Mouse (Mus musculus): ENCODE measurements around the gene Gucy2c.
A peak's percentile ranks its signal among the peaks of the same experiment; 100 is the strongest.
"Not testable (repeated sequence)": the region's sequence is repeated elsewhere in the genome, so short reads cannot be mapped to it uniquely, and the experiment has no call there.

Gene Gucy2c

DNA sequence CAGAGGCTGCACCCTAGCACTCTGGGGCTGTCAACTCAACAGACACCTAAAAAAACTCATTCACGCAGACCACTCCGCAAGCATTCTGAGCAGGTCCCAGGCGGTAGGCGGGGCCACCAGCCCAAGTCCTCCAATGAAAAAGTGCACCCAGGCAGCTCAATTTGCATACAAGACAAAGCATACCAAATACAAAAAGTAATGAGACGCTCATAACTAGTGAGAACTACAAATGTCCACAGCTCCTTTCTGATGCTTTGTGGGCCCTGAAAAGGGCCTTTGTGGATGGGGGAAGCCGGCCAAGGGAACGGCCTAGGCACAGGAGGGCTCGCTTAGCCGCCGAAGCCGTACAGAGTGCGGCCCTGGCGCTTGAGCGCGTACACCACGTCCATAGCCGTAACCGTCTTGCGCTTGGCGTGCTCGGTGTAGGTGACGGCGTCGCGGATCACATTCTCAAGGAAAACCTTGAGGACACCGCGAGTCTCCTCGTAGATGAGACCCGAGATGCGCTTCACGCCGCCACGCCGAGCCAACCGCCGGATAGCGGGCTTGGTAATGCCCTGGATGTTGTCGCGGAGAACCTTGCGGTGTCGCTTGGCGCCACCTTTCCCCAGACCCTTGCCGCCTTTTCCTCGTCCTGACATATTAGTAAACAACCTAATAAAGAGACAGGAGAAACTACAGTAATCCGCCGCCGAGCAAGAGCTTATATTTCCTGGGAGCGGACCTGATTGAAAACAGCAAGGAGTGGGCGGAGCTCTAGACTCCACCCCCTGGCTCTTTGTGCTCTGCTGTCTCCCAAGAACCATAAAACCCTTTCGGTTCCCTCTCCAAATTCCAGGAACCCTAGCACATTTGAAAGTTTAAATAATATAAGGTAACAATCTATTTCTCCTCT is 22.4 kb upstream of the Gucy2c start, which contains the start of gene Hist4h4:
TSS of gene Hist4h4 (minus strand) at position 677 of the 895 bp plus-strand sequence.
- DNase-seq (ENCODE audit: low read depth in 1 of 2, low spot score in 2 of 2) = peak; percentile 75 to 86

DNA sequence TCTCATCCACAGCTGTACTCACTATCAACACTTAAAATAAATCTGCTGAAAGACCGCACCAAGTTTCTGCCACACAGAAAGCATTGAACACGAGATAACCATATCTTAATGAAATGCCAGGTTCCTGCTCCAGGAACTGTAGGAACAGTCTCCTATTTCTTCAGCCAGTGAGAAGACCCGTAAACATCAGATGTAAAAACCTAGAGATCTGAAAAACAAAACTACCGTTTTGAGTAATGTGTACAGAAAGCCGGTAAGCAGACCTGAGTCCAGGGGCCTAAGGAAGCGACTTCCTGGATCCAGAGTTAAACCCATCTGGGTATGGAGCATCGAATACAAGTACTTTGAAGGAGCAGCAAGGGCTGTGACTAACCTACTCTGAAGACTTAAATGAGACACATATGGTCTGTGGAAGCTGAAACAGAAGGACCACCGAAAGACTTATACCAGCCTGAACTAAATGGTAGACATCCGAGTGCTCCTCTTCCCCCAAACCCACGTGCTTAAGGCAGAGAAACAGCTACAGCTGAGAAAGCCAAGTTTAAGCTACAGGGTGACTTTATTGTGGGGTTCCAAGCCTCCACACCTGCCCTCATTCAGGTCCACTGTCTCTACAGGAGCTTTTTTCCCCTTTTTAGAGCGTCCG is 21.7 kb upstream of the Gucy2c start:
- DNase-seq (ENCODE audit: low read depth in 1 of 2, low spot score in 2 of 2) = no peak

DNA sequence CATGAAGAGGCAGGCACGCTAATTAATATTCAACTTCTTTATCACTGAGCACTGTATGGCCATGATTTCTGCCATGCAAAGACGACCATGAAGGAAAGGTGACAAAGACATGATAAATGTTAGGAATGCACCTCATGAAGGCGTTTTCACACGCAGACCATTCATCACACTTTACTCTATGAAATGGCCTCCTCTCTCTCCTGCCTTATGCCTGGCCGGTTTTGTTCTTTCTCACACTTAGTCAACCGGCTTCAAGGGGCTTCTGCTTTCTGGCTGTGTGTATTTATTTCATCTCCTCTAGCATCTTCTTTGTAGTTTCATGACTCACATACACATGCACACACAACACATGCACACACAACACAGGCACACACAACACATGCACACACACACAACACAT is 19.7 kb upstream of the Gucy2c start:
- no peak for DNase-seq (ENCODE audit: low read depth in 1 of 2, low spot score in 2 of 2)

DNA sequence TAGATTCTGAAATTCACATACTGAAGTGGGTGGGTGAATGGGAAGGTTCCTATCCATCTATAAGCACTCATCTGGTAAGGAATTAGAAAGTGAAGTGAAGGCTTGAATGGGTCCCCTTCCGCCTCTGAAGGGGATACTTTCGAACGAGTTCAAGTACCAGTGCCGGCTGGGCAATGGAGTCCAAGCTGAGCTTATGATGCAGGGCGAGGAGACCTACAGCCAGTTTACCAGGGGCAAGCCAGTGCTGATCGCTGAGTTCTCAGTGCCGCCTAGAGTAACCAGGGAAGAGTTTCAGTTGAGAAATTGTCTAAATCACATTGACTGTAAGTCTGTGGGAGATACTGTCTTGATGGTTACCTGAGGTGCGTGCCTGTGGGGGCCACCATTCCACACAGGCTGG is 19.1 kb upstream of the Gucy2c start:
- no peak for DNase-seq (ENCODE audit: low read depth in 1 of 2, low spot score in 2 of 2)

DNA sequence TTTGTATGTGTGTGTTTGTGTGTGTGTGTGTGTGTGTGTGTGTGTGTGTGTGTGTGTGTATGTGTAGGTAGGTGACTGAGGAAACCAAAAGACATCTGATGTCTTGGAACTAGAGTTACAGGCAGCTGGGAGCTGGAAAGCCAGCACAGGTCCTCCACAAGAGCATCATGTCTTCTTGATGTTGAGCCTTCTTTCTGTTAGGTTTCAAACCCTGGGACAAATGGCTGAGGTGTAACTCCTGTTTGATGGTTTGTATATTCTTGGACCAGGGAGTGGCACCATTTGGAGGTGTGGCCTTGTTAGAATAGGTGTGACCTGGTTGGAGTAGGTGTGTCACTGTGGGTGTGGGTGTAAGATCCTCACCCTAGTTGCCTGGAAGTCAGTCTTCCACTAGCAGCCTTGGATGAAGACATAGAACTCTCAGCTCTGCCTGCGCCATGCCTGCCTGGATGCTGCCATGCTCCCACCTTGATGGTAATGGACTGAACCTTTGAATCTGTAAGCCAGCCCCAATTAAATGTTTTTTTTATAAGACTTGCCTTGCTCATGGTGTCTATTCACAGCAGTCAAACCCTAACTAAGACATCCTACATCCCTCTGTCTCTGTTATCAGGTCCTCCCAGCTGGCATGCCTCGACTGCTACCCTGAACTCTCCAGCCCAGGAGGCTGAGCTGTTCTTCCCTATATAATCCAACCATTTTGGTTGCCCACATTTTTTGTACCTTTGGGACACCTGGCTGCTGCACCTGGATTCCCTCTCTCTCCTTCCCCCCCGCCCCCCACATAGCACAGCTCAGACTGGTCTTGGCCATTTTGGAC is 16.5 kb upstream of the Gucy2c start:
- DNase-seq (ENCODE audit: low read depth in 1 of 2, low spot score in 2 of 2) = not testable (repeated sequence)

DNA sequence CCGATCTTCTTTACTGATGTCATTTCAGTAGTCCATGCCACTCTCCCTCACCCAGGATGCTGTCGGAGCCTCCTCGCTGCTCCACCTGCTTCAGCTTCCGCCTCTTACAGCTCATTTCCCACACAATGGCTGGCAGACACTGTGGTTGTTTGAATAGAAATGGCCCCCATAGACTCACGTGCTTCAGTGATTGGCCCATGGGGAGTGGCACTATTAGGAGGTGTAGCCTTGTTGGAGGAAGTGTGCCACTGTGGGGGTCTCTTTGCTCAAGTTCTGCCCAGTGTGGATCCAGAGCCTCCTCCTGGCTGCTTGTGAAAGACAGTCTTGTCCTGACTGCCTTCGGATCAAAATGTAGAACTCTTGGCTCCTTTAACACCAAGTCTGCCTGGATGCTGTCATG is 14.3 kb upstream of the Gucy2c start:
- no peak for DNase-seq (ENCODE audit: low read depth in 1 of 2, low spot score in 2 of 2)

DNA sequence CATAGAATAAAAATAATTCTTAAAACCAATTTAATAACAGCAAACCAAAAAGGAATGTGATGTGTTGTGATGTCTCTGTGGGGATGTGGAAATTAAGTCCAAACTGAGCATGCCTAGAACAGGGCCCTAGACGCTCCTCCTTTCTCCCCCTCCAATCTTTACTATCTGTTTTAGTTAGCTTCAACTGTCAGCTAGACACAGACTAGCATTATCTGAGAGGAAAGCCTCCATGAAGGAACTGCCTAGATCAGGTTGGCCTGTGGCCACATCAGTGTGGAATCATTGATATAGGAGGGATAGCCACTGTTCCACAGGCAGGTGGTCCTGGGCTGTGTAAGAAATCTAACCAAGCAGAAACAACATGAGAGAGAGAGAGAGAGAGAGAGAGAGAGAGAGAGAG is 13.5 kb upstream of the Gucy2c start:
- no peak for DNase-seq (ENCODE audit: low read depth in 1 of 2, low spot score in 2 of 2)

DNA sequence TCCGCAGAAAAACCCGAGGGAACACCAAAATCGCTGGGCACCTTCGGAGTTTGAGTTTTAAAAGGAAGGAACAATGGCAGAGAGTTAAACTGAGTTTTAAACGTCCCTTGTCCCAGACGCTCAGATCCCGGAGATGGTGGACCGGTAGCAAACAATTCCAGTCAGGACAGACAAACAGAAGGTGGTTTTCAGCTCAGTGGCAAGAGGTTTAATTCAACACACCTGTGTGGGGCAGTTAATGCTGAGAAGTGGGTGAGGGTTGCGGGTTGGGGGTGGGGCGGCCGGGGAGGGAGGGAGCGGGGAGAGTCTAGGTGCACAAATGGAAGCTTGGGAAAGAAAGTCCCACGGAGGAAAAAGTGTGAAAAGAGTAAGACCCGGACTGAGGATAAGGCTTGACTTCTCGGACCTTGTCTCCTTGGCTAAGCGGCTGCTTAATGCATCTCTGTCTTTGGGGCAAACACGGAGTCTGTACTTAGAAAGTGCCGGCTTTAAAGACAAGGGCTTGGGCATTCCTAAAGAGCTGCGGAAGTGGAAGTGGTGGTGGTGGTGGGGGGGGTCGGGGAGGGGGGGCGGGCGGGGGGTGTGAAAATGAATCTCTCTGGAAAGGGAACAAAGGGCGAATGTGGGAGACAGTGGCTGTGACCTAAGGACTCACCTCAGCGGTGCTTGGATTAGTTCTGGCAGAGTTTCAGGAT is 12.4 kb upstream of the Gucy2c start:
- DNase-seq (ENCODE audit: low read depth in 1 of 2, low spot score in 2 of 2) = no peak

DNA sequence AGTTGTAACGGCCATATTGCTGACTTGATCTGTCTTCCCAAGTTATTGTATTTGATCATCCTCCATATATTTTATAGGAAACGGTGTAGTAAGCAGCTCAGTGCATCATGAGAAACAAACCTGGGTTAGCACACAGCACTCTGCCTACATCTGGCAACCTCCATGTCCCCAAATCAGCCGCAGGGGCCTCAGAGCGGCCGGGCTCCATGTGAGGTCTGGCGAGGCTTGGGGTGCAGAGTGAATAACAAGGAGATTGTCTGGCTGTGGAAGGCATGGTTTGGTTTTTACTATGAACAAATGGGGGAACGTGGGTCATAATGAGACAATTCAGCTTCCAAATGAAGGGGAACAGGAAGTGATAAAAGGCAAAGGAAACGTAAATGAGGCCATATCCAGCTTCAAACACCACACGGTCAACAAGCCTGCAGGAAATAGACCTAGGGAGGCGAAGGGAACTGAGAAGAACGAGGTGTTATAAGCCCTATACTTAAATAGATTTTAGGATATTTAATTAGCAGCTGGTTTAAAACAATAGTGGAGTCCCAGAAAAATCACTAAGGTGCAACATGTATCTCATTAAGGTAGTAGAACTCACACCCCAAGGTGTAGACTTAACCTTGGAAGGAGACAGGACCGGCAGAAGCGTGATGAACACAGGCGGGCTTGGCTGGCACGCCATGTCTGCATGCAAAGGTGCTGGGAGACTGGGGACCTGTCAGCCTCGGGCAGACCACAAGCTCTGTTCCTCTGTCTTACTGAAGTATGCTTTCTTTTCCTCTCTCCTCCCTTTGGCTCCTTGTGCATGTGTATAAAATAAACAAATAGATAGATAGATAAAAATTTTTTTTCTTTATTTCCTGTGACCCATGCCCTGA is 11.6 kb upstream of the Gucy2c start:
- DNase-seq (ENCODE audit: low read depth in 1 of 2, low spot score in 2 of 2) = no peak

DNA sequence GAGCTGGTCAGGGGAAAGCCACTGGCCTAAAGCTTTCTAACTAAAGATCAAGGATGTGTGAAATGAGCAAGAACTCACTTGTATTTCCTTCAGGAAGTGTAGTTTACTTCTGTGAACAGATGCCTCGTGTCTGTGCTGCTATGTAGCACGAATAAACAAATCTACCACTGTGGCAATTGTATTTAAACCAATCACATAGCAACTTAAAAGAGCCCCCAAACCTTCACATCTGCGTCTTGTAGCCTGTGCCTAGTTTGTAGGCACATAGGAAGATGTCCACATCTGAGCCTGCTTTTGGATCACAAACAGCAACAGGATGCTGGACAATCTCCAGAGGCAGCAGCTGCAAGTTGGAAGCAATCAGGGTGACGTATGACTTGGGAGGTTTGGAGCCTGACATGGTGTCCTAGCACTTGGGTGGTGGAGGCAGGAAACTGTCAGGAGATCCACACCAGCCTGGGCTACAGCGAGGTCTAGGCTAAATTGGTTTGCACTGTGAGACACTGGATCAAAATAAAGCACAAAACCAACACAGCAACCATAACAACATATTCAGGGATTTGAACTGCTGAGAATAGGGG is 7.9 kb upstream of the Gucy2c start:
- DNase-seq (ENCODE audit: low read depth in 1 of 2, low spot score in 2 of 2) = no peak

DNA sequence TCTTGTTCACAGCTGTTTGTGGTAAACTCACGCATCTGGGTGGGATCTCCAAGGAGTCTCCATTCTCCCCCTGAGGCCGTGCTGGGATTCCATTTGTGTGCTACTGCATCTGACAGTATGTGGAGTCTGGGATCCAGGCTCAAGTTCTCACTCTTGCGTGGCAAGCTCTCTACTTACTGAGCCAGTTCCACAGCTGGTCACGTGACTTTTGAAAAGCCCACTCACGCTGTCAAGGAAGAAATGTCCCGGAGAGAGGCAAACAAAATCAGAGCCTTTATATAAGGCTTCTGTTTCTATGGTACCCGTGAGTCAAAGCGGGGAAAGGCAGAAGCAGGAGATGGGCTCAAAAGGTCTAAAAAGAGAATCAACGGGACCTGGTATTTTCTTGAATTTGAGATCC is 1.2 kb upstream of the Gucy2c start:
- no peak for DNase-seq (ENCODE audit: low read depth in 1 of 2, low spot score in 2 of 2)

DNA sequence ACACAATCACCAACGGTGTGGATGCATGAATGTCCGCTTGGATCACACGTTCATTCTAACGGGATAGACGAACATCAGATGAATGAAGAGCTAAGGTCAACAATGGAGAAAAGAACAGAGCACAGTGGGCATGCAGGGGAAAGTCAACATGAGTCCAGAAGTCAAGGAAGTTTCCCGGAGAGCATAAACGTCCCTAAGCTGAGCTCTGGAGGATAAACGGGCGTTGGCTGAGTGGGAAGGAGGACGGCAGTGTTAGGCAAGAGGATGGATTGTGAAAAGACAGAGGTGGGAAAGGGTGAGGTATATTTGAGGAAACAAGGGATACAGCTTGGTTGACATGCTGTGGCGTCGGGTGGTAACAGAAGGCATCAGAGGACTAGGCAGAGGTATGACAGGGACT is 581 bp upstream of the Gucy2c start:
- DNase-seq (ENCODE audit: low read depth in 1 of 2, low spot score in 2 of 2) = no peak

DNA sequence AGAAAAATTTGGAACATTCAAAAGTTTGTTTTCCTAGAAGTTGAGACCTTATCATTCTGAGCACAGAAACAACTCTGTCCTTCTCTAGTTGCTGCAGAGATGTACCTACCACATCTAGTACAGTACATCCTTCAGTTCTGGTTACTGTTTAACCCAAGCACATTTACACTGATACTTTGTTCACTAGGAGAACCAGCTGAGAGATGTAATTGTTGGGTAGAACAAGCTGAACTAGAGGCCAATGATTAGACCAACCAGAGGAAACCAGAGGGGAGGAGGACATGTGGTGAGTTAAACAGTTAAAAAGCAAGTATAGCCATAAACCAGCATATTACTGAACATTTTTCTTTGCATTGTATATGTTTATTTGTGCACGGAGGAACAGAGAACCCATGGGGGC is 5.2 kb downstream of the Gucy2c start:
- no peak for DNase-seq (ENCODE audit: low read depth in 1 of 2, low spot score in 2 of 2)

DNA sequence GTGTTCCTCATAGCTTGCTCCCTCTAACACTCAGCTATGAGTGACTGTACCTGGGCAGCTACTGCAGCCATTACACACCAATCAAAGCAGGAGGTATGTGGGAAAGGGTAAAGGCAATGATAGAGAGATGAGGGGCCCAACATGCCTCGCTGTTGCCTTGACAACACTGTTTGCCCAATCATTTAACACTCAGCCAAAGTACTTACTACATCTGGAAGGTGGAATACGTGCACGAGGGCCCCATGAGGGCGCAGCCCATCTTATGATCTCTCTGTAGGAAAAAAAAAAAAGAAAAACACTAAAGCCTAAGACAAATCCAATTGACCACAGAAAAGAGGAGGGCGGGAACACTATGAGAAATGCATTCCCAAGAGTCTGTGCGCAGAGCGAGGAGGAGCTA is 11.7 kb downstream of the Gucy2c start:
- DNase-seq (ENCODE audit: low read depth in 1 of 2, low spot score in 2 of 2) = no peak

DNA sequence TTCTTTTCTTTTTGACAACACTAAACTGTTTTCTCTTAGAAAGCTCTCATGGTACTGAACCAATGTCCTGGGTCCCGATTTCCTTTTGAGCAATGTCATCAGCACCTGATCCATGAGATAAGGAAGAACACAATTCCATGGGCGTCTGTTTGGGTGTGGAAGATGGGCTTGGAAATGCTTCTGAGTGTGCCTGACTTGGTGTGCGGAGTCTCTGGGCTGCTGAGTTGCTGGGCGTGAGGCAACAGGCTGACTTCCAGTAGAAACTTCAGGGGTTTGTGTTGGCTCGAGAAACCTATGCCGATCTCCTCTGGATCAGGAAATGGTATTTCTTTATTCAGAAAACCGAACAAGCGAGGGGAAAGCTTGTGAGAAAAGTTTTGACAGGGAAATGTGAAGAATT is 12.4 kb downstream of the Gucy2c start:
- DNase-seq (ENCODE audit: low read depth in 1 of 2, low spot score in 2 of 2) = no peak

DNA sequence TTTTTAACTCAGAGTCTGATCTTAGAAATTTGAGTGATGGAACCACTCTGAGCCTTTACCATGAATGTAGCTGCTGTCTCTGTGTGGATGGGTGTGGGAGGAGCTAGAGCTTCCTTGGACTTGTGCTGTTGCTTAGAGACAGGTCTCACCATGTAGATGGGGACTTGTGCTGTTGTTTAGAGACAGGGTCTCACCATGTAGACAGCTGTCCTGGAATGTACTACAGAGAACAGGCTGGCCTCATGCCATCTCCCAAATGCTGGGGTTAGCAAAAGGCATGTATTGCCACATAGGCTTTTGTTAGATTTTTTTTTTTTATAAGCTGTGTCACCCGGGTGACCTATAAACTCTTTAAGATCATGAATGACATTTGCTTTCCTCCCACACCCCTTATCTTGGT is 17.7 kb downstream of the Gucy2c start:
- no peak for DNase-seq (ENCODE audit: low read depth in 1 of 2, low spot score in 2 of 2)

DNA sequence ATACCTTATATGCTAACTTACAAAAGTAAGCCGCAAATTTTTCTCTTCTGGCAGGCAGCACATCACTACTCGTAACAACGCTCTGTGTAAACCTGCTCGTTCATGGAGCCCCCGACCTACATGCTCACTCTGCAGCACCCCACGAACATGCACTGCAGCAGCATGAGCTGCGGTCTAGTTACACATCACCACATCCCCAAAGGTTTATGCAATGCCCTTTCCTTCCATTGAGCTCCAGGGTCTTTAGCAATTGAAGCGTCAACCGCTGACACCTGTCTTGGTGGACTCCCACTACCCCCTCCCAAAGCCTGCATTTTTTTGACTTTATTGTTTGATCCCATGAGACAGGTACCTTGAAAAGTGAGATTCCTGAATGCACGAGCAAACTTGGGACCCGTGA is 31.0 kb downstream of the Gucy2c start:
- DNase-seq (ENCODE audit: low read depth in 1 of 2, low spot score in 2 of 2) = no peak

DNA sequence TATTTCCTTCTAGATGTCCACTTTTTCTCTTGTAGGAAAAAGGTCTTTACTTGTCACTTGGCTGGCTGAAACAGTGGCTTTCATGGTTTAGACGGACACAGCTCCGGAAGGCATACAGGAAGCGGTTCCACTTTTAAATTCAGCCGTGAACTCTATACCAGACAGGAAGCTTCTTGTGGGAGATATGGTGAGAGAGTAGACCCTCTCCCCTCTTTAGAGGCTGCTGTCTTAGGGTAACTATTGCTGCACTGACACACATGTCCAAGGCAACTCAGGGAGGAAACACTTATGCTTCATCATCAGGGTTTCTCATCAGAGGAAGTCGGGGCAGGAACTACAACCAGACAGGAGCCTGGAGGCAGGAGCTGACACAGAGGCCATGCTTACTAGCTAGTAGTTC is 36.0 kb downstream of the Gucy2c start:
- no peak for DNase-seq (ENCODE audit: low read depth in 1 of 2, low spot score in 2 of 2)

DNA sequence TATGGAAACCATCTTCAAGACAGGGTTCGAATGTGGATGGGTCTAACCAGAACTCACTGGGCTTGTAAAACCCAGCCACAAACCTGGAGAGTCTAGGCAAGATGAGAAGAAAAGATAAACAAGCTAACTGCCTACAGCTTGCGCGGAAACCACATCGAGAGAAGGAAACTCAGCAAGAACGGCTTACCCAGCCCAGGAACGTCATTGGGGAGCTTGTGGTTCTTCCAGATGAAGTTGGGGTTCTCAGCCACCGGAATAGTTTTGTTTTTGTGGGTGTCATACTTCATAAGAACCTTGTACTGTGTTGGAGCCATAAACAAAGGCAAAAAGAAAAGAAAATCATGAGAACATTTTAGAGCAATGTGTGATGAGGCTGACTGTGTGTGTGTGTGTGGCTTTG is 37.8 kb downstream of the Gucy2c start:
- DNase-seq (ENCODE audit: low read depth in 1 of 2, low spot score in 2 of 2) = no peak
